Mouse (Mus musculus): ENCODE measurements around the gene Fam78a. TPM values are rescaled to one million over a fixed set of nuclear protein-coding genes. Genes with fewer than 3 reads are reported as not detected.

The Fam78a gene
- polyA plus RNA-seq (2017; shearing (Covaris generic)) = 25.5 TPM

DNA sequence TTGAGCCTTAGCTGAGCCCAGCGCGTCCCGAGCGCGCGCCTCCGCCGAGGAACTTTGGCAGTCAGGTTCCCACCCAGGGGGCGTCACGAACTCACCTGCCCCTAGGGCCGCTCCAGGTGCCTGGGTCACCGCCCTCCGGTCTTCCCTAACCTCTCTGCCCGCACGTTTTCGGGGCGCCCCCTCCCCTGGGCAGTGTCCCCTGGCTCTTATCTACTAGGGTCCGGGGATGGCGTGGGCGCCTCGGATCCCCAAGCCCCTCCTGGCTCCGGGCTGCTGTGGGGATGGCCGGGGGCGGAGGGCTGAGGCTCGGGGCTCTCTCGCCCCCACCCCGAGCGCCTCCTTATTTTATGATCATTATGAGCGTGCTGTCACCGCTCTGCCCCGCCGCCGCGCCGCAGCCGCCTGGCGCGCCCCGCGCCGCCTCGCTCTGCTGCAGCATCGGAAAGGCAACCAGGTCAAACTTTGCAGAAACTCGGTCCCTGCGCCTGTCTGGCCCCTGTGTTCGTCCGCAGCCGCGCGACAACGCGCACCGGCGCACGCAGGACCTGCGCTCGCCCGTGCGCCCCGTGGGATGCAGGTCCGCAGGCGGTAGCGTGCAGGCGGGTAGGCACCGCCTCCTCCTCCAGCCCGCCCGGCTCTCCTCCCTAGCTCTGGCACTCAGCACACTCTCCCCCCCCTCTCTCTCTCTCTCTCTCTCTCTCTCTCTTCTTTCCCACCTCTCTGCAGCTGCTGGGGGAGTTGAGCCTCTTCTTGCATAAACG, at the start of gene Fam78a:
Fam78a (minus strand) TSS at position 747 of the 761 bp plus-strand sequence.

DNA sequence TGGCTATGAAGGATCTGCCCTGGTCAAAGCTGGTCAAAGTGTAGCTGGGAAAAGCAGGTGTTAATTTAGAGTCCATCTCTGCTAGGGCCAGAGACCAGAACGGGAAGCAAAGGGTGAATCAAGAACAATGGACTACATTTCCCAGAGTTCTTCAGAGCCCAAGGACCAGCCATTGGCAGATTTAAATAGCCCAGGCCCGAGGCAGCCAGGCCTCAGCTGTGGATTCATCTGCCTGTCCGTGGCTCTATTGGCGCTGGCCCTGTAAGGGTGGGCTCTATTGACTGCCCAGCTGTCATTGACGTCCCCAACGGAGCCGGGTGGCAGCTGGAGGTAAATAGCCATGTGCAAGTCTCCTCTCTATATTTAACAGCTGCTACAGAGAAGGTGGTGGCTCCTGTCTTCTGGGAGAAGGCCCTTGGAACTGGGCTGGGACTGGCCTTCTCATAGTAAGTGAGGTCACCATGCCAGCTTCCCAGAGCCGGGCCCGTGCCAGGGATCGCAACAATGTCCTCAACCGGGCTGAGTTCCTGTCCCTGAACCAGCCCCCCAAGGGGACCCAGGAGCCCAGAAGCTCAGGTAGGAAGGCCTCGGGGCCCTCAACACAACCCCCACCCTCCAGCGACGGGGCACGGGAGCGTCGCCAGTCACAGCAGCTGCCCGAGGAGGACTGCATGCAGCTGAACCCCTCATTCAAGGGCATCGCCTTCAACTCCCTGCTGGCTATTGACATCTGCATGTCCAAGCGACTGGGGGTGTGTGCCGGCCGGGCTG, 10.9 kb upstream of the Fam78a start, which contains the start of gene Plpp7:
Plpp7 (plus strand) TSS at position 178 of the 771 bp plus-strand sequence.

Other genes starting within 250 kb of the Fam78a start
- gene Fibcd1, start 238.9 kb downstream of the Fam78a start, polyA plus RNA-seq (2017; shearing (Covaris generic)) = 0.26 TPM
- gene Lamc3, start 197.6 kb downstream of the Fam78a start, polyA plus RNA-seq (2017; shearing (Covaris generic)) = not detected
- 0.24 TPM for gene Aif1l, start 134.7 kb downstream of the Fam78a start, polyA plus RNA-seq (2017; shearing (Covaris generic))
- gene Nup214, start 110.4 kb downstream of the Fam78a start, polyA plus RNA-seq (2017; shearing (Covaris generic)) = 134 TPM
- not detected for gene Plpp7, start 10.7 kb upstream of the Fam78a start, polyA plus RNA-seq (2017; shearing (Covaris generic))
- 11.7 TPM for gene Prrc2b, start 66.2 kb upstream of the Fam78a start, polyA plus RNA-seq (2017; shearing (Covaris generic))
- 13.3 TPM for gene Pomt1, start 151.7 kb upstream of the Fam78a start, polyA plus RNA-seq (2017; shearing (Covaris generic))
- gene Uck1, start 175.3 kb upstream of the Fam78a start, polyA plus RNA-seq (2017; shearing (Covaris generic)) = 107 TPM
- gene Golga2, start 202.5 kb upstream of the Fam78a start, polyA plus RNA-seq (2017; shearing (Covaris generic)) = 50.0 TPM
- 264 TPM for gene Swi5, start 203.2 kb upstream of the Fam78a start, polyA plus RNA-seq (2017; shearing (Covaris generic))

Data from inflammation-experienced regulatory T-cells, adult 16 weeks (primary cell).